Mouse (Mus musculus) thymus, adult 18-20 months (tissue): ENCODE results near the gene Bnipl.
"Not testable (repeated sequence)": the region's sequence is repeated elsewhere in the genome, so short reads cannot be mapped to it uniquely, and the experiment has no call there.

ENCODE experiments used
- DNase-seq, 2 experiments: peaks; one replicate each; pipeline ENCODE4 v3.0.0; 2022; ENCODE audit warnings: mixed read lengths in 2 of 2

Gene Bnipl

DNA sequence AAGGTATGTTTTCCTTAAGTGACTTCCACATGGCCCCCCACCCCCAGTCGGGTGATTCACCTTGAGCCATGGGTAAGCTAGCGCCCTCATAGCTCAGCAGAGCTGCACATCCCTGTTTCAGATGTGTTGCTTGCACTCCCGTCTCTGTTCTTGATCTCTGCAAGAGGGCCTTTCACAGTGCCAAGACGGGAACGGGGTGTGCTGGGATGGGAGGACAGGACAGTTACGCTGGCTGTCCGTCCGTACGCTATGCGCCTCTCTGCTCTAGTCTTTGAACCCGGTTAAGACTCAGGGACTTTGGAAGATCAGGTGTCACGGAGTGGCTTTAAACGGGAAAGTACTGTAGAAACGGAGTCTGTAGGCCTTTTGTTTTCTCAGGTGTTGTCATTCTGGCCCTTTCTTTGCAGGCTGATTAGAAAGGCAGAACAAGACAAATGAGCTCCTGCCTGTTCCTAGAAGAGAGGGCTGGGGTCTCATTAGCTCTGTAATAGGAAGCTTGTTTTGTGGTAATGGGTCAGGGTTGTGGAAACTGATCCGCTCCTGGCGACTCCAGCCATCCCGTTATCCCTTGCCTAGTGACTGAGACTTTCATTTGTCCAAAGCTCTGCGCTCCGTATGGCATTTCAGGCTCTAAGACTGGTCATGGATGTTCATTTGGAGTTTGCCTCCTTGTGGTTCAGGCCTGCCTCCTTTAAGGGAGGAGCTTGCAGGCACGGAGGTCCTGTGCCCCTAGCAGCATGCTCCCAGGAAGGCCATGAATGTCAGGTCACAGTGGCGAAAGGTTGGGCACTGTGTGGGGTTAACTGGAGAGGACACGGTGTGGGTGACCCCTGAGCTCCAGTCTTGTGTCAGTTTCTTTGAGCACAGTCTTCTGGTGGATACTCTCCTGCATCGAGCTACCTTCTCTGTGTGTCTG, 15.3 kb downstream of the Bnipl start:
- DNase-seq = no peak

DNA sequence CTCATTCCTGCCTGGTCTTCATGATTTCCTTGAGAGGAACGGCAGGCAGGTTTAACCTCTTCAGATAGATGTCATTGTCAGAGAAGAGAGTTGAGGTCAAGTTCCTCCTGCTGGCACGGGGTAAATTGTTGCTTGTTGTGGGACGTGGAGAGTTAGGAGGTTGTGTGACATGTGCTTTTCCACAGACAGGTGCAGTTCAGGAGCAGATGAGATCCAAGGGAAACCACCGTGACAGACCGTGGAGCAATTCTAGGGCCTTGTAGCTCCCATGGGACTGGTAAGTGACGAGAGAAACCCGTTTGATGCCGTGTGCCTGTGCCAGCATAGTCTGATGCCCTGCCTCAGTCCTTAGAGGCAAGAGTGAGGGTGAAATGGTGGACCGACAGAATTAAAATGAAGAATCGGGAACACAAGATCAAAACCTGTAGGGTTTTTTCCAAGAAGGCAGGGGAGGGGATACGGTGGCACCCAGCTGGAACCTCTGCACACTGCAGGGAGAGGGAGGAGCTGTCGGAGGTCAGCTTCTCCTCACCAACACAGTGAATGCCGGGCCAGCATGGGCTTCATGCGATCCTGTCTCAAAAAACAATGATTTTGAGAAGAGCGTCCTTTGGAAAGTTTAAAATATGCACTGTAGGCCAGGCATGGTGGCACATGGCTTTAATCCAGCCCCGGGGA, 17.6 kb downstream of the Bnipl start:
- no peak for DNase-seq

- no peak for DNase-seq
Measured at GRCm38 (mm10) chr3:95232771-95233170, 18.2 kb downstream of the Bnipl start.

DNA sequence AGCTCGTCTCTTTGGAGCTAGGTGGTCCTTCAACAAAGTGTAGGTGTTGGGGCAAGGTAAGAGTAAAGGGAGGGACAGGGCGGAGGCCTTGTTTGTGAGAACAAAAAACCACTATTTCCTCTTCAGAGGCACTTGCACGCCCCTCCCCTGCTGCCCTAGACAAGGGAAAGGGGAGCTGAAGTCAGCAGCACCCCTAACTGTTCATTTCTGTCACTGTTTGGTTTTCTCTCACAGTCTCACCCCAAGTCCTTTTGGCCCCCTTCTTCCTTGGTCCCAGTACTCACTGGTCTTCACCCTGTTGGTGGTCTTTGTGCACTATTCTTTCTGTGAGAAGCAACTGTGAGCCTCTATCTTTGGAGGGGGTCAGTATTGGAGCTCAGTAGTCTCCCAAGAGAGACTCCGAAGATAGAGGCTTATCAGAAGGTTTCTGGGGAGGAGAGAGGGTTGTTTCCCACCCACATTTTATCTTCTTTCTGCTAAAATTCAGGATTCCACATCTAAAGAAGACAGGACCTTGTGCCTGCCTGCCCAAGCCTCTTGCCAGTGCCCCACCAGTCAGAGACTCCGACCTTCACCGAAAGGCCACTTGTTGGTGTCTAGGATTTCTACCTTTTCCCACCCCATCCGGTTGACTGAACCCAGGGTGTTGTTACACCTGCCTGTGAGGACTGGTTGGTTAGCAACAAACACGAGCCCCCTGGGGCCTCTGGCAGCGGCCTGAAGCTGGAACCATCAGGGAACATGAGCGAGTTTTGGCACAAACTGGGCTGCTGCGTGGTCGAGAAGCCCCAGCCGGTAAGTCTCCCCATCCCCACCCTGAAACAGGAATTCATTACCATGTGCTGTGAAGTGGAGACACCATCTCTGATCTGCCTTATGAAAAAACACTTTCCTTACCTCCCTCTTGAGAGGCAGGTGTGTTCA, 19.4 kb downstream of the Bnipl start, which contains the start of gene Mllt11:
TSS of gene Mllt11 (minus strand) at position 874 of the 924 bp plus-strand sequence.
- DNase-seq = peak; percentile 47 to 69

DNA sequence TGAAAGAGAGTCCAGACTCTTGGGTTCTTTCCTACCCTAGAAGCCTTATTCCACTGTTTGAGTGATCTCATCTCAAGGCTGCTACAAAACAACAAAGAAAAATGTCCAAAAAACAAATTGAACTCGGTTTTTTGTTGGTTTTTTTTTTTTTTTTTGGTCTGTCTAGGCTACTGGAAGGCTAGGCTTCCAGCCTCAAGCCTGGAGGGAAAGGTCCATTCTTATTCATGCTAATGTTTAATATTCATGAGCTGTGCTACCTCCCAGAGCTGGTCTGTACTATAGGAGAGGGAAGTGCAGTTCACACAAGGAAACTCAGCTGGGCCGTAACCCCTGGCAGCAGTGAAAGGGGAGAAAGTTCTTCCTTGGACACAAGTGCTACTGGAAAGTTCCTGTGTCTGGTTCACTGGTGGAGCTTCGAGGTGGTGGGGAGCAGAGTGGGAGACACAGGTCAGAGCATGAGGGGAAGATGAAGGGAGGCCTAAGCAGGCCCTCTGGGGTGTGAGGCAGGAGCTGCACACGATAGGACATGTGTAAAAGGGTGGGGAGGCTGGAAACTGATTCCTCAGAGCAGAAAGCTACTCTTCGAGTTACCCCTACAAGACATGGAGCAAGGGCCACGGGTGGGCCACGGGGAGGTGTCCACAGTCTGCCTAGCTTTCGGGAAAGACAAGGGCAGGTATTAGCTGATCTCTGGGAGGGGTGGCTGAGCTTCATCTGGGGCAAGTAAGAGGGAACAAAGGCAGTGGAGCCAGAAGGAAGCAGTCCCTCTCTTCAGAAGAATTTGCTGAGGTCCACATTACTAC, 20.3 kb downstream of the Bnipl start:
- peak; percentile 25 to 37 for DNase-seq

DNA sequence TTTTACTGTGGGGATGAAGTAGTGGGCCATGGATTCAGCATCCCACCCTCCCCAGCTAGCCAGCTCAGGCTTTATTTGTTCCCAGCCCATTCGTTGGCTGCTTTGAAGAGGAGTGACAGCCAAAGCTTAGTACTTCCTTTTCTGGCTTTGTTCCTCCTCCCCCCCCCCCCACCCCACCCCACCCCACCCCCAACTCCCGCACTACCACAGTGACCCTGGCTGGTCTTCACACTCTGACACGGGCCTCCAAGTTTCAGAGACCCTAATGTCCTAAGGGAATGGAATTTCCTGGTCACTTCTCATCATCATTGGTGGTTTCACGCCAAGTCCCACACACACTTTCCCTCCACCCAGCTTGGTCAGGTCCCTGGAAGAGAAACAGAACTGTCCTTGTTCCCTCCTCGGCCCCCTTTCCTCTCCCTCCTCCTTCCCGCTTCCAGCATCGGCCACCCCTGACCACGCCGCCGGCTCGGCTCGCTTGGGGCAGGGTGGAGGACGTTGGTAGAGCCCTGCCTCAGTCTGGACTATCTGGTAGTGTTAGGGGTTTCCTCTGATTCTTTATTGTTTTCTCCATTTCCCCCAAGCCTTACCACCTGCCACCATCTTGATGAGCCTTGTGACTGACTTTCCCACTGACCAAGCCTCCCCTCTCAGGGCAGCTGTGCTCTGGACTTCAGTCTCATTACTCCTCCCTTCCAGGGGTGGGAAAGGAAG, 21.1 kb downstream of the Bnipl start:
- DNase-seq = peak in 1 of 2 experiments; percentile 48

DNA sequence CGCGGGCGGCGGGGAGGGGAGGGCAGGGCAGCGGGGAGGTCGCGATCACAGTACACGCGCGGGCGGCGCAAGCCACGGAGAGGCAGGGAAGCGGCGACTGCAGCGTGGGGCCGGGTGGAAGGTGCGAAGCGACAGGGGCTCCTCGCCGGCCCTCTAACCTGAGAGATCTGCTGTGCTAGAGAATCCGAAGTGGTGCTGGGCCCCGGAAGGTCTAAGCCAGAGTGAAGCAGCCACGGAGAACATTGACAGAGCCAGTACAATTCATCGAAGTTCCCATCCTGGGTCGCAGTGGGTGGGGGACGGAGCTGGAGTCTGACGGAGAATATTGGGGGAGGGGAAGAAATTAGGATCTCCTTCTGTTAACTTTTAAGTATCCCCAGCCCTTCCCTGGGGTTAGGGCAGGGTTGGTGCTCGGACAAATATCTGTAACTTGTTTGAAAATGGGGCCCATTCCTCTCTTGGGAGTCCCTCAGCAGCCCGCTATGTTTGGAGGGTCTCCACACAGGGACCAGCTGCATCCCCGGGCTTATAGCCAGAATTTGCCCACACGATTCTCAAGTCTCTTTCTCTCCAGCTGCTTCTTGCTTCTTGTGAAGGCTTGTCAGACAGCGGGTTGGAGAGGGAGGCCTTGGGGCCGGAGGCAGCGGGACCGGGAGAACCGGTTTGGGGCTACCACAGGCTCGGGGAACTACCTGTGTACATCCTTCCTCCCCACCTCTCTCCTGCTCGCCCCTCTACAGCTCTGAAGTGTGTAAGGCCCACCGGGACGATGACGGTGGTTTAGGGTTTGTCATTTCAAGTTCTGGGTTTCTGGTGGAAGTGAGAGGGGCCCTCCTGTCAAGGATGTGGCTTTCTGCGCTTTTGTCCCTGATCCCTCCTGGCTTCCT, 21.9 kb downstream of the Bnipl start:
- peak; percentile 44 to 58 for DNase-seq

- peak; percentile 89 to 95 for DNase-seq
Measured at GRCm38 (mm10) chr3:95228148-95228893, 22.7 kb downstream of the Bnipl start, which contains the start of gene Cdc42se1. Gene Cdc42se1 (plus strand): TSS chr3:95228732.

- DNase-seq = no peak
Measured at GRCm38 (mm10) chr3:95227214-95227613, 23.8 kb downstream of the Bnipl start.

GRCm38 (mm10) chr3:95224295-95224694, 26.7 kb downstream of the Bnipl start:
- no peak for DNase-seq

DNA sequence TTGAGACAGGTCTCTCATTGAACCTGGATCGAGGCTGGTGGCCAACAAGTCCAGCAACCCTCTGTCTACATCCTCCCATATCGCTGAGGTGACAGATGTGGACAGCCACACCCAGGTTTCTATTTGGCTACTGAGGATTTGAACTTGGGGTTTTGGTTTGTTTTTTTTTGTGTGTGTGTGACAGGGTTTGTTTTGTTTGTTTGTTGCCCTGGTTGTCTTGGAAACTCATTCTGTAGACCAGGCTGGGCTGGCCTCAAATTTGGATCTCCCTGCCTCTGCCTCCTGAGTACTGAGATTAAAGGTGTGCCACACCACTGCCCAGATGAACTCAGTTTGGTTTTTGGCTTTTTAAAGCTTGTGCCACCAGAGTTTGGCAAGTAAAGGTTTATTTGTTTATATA, 28.0 kb downstream of the Bnipl start:
- no peak for DNase-seq

- peak in 1 of 2 experiments; percentile 37 for DNase-seq
Measured at GRCm38 (mm10) chr3:95218466-95219137, 32.4 kb downstream of the Bnipl start.

- peak; percentile 91 to 92 for DNase-seq
Measured at GRCm38 (mm10) chr3:95217255-95218134, 33.5 kb downstream of the Bnipl start, which contains the start of gene Gabpb2. Gene Gabpb2 (minus strand): TSS chr3:95217916.

GRCm38 (mm10) chr3:95216655-95217254, 34.2 kb downstream of the Bnipl start:
- no peak for DNase-seq

DNA sequence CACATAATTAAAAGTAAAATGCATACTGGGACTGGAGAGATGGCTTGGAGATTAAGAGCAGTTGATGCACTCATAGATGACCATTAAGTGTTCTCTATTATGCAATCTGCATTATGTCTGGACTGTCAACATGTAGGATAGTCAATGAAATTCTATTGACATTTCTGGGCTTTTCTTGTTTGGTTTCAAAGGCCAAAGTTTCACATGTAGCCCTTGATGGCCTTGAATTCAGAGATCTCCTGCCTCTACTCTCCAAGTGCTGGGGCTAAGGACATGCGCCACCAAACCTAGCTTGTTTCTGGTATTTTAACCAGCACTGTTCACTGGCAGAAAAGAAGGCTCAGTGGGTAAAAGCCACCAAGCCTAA, 37.4 kb downstream of the Bnipl start:
- no peak for DNase-seq

- DNase-seq = not testable (repeated sequence)
Measured at GRCm38 (mm10) chr3:95212889-95213608, 37.9 kb downstream of the Bnipl start.
